Mouse (Mus musculus) right cerebral cortex, adult 2 months (tissue): ENCODE measurements around the gene Ppp1r13l.
A peak's percentile ranks its signal among the peaks of the same experiment; 100 is the strongest.

Experiments
- DNase-seq, 2 experiments: peaks; one replicate each; pipeline ENCODE4 v3.0.0; 2021 to 2022; ENCODE audit warnings: low spot score in 2 of 2

Ppp1r13l gene

DNA sequence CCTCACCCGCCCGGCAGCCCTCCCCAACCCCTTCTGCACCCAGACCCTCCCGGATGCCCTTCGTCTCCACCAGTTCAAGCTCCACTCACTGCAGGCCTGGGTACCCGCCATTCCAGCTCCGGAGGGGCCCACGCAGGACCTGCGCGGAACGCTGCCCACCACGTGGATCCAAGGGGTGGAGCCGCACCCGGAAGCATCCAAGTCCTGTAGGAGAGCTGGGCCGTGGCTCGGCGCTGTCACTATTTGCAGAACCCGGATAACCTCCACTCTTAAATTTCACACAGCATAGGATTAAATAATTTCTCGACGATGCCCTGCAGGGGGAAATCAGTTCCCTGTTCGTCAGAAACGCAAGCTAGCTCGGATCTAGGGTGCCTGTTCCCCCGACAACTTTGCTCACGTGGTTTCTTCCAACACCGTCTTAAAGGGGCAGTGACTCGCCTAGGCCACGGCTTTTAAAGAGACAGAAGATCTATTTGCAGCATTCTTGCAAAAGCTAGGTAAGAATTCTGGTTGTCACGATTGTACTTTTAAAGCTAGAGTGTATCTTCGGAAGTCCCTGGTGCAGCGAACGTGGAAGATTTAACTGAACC is at the start of gene Ppp1r13l, which contains the start of gene Cd3eap:
TSS of gene Ppp1r13l (plus strand) at position 451 of the 593 bp plus-strand sequence.
TSS of gene Cd3eap (minus strand) at position 185 of the 593 bp plus-strand sequence.
- peak; percentile 88 to 90 for DNase-seq

DNA sequence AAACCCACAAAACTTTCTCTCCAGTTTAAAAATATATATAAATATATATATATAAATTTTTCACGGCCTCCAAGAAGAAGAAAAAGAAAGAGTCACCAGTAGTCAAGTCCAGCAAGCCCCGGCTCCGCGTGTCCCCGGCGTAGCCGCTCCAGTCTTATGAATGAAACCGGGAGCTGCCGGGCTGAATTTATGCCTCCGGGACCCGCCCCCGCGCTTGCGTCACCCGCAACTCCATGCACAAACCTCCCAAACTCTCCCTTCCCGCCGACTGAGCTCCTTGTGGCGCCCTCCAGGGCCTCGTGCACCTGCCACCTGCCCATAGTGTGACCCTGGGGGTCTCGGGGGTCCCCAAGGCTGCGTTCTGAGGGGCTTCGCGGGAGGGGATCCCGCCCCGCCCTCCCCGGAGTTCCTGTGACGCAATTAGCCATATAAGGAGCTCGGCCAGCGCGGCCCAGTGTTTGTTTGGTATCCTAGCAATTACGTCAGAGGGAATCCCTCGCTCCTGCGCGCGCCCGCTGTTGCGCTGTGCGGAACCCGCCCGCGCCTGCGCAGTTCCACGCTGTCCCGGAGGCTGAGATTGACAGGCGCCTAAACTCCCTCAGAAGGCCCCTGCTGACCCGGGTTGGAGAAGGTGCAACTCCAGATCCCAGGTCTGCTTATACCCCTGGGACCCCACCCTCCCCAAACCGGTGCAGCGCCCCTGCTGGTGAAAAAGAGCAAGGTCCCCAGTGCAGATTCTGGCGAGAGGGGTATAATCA is 49.5 kb upstream of the Ppp1r13l start, which contains the start of gene Fosb:
TSS of gene Fosb (minus strand) at position 168 of the 758 bp plus-strand sequence.
- DNase-seq = peak; percentile 95 to 97

DNA sequence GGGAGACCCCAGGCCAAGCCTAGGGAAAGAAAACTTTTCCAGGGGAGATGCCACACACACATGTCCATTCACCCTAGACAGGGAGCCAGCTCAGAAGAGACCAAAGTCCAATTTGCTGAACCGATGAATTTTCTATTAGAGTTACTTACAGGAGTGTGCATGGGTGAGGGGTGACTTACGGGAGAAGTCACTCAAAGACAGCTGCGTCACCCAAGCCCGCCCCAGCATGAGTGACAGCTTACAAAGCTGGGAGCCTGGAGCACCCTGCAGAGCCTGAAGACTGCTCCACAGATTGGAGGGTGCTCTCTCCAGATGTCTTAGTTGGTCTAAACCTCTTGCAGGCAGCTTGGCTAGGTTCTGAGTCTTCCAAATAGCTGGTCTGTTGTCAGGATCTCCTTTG is 47.6 kb upstream of the Ppp1r13l start:
- no peak for DNase-seq

DNA sequence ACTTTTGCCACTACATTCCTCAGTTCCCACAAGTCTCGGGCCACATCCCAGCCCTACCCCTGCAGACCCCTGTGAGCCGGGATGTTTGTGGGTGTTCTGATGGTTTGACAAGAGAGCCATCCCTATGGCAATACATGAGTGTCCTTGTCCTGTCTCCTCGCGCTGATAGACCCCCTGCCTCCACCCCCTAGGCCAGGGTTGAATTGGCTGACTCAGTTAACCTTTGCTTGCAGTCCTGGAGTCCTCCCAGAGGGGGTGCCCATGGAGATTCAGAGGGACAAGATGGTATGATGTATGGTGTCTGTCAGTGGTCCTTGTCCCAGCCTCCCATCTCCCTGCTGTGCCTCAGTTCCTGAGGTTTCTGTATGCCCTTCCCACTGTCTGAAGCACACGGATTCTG is 45.5 kb upstream of the Ppp1r13l start:
- DNase-seq = no peak

DNA sequence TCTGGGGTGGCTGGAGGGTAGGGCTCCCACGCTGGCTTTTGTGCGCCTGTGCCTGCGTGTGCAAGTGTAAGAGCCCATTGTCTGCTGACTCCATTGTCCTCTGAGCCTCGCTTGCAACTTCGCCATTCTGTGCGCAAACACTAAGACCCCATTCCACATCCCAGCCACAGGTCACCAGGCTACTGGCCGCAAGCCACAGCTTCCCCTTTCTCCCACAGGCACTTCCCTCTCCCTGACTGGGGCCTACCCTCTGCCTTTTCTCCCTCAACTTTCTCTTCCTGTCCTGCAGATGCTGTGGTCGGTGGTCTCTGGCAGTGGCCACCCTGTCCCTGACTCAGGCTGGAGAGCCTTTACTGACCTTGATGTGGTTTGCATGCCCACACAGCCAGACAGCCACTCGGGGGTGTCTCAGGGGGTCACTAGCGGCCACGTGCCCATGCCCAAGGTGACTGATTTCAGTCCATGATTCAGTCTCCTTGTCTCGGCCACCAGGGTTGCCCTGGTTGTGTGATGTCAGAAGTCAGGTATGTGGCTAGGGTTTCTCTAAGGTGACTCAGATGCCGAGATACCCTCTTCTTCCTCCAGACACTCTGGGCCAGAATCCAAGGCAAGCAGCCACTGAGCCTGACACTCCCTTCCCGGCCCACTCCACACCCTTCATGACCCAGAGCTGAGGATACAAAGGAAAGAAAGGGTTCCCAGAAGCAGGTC is 42.9 kb upstream of the Ppp1r13l start:
- no peak for DNase-seq

DNA sequence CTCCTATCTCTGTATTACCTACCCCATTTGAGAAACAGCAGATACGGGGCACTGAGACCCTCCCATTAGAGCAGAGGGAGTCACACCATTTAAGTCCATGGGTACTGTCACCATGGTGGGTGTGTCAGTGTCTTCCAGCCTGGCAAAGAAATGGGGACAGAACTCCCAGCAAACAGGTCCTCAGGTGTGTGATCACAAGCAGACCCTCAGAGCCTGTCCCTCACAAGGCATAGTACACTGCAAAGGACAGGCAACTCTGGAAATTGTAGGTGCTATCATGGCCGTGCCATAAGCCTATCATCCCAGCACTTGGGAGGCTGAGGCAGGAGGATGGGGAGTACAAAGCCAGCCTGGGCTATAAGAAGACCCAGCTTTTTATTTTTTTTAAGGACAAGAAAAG is 41.3 kb upstream of the Ppp1r13l start:
- no peak for DNase-seq

DNA sequence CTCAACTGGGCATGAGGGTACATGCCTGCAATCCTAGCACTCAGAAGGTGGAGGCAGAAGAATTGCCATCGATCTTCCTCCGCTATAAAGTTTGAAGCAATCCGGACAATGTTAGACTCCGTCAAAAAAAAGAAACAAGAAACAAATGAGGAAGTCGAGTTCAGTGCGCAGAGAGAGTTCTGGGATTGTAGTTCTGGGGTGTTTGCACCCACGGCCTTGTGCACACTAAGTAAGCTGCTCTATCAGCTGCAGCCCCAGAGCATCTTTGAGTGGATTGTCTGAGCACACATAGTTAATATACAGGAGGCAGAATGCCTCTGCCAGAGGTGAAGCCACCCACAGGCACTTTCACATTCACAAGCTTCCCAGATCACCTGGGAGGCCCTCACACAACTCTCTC is 40.9 kb upstream of the Ppp1r13l start:
- DNase-seq = no peak

DNA sequence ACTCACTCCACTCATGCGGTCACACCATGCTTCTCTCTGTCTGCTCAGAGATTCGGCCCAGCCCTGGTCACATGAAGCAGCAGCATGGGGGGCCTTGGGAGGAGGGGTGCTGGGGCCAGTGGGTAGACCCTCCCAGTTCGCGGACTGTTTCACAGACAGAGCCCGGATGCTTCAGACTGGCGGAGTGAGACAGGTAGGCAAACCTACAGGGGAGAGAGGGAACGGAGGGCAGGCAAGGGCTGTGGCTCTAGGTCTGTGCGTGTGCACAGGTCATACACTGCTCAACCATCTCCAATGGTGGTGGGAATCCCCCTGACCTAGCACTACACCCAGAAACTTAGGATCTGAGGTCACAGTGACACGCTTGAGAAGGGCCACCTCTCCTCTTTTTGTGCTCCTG is 40.1 kb upstream of the Ppp1r13l start:
- no peak for DNase-seq

DNA sequence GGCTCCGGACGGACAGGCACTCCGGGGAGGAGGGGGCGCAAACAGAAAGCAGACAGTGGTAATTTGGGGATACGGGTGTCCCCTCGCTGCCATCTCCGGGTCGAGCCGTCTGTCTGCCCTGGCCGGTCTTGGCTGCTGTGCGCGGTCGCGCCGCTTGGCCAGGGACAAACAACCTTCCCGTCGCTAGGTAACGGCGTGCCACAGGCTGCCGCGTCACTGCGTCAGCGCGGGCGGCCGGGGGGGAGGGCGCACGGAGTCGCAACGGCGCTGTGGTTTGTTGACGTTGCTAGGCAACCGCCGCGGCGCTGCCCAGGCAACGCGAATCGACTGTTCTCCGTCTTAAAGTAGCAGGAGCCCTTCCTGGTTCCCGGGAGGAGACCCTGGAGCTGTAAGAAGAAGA is 39.6 kb upstream of the Ppp1r13l start:
- peak; percentile 94 to 96 for DNase-seq

DNA sequence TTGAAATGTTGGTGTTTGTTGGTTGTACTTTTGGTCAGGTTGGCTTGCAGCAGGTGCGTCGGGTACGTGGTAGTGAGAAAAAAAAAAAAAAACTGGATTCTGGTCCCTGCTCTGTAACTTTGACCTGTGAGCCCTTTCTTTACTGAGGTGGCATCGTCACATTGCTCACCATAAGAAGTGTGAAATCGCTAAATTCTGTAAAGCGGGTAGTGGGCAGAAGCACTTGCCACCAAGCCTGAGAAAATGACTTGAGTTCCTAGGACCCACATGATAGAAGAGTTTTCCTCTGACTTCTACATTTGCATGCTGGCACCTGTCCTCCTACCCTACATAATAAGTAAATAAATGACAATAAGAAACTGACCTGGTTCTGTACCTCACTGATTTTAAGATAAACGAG is 38.9 kb upstream of the Ppp1r13l start:
- DNase-seq = no peak

DNA sequence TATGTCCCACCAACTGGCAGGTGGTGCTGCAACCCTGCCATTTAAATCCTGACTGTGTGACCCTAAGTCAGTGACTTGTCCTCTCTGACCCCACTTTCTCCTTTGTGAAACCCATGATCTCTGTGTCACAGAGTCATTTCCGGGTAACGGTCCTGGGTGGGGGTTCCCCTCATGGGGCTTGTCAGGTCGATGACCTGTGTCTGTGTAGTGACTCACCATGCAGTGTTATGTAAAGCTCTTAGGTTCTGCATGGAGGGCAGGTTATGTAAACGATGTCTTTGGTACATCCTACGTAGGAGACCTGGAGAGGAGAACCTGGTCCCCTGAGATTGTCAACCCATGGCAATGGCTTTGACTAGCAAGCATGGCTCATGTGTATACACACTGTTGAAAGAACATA is 38.1 kb upstream of the Ppp1r13l start:
- DNase-seq = no peak

DNA sequence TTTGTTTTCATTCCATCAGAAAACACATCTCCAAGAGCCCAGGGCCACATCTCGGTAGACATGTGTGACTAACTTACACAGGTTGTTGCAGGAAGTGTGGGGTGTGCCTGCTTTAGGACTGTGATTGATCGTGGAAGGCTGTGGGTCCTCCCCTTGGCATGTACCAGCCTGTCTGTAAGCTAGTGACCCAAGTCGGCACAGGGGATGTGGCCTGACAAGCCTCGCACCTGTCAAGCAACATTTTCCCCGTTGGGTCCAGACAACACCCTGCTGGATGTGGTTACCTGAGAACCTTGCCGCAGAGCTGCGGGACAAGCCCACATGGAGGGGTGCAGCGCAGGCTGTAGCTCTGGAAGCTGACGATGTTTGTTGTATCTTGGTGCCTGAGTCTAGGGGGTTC is 37.1 kb upstream of the Ppp1r13l start:
- no peak for DNase-seq

DNA sequence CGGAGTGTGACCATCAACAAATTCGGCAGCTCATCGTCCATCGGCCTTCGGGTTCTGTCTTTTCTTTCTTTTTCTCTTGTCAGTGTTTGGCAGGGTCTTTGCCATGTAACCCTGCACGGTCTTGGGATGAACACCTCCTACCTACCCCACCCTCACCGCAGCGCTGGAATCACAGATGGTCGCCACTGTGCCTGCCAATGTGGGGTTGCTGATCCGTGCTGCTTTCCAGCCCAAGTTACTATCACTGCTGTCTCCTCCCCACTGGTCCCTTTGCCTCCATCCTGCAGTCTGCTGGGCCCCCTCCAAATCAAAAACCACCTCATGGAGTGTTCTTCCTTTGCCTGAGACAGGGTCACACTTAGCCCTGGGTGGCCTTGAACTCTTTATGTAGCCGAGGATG is 35.3 kb upstream of the Ppp1r13l start:
- no peak for DNase-seq

DNA sequence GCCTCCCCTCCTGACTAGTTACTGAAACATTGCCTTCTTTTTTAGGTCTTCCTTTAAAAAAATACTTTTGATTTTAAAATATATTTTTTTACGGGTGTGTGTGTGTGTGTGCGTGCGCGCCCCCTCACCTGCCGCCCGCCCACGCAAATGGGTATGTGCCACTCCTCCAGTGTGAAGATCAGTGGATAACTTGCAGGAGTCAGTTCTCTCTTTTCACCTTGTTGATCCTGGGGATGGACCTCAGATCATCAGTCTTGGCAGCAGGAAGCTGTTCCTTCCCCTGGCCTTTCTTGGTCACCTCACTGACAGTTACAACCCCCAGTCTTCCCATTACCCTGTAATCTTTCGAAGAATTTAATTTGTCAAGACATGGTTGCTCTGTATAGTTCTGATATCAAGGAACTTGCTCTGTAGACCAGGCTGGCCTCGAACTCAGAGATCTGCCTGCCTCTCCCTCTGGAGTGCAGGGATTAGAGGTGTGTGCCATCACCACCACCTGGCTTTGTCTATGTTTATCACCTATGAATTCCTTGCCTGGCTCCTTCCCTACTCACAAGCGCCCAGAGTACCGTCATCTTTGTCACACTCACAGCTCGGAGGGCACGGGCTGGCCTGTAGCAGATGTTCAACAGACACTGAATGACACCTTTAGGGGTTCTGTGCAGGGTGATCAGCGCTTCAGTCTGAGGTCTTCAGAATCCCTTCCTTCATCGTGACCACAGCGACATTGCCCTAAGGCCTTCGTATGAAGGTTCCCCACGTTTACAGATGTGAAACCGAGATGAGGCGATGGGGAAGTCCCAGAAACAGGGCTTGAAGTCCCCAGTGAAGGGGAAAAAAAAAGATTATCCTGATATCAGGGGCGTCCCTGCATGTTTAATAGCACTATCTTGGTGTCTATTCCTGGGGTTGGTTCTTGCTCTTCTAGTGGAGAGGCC is 34.0 kb upstream of the Ppp1r13l start:
- DNase-seq = no peak

DNA sequence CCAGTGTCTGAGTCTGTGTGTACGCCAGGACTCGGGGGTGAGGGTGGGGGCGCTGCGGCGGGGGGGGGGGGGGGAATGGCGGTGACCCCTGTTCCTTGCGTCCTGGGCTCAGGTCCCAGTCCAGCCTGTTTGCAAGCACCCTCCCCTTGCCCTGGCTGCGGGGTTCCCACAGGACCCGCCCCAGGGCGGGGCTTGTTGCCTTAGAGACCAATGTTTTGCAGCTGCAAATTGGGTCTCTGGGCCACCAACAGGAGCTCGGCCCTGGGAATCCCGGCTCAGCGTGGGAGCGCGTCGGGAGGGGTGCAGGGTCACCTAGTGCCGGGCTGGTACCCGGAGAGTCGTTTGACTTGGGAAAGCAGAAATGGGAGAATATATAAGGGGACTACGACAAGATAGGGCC is 33.2 kb upstream of the Ppp1r13l start:
- peak; percentile 70 to 79 for DNase-seq

DNA sequence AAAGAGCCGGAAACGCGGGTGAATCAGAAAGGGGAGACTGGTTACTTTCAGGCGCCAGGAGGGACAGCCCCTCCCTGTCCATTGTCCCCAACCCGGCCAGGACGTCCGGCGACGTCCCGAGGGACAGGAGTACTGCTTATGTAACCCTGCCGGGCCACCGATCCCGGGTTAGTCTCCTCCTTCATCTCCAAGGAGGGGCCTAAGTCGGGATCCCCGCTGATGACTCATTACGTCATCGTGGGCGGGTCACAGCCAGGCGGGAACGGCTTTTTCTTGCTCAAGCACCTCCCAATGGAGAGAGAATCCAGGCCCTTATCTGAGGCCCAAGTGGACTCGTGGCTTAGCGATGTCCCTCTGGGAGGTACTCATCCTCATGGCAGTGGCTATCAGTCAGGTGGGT is 32.4 kb upstream of the Ppp1r13l start:
- peak; percentile 88 to 89 for DNase-seq

DNA sequence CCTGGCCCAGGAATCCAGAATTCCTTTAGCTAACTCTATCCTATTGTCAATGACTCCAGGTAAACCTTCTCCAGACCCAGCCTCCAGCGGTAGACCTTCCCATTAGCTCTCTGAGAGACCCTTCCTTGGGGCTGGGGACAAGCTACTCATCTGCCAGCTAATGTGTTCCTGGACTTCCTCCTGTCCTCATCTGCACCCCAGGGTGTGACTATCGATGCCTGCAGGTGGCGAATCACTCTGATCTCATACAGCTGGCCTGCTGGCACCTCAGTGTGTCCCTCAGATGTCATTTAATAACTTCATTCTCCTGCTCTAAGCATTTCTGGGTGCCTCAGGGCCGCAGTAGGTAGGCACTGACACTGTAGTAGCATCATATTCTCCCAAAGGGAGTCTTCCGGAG is 31.8 kb upstream of the Ppp1r13l start:
- no peak for DNase-seq

DNA sequence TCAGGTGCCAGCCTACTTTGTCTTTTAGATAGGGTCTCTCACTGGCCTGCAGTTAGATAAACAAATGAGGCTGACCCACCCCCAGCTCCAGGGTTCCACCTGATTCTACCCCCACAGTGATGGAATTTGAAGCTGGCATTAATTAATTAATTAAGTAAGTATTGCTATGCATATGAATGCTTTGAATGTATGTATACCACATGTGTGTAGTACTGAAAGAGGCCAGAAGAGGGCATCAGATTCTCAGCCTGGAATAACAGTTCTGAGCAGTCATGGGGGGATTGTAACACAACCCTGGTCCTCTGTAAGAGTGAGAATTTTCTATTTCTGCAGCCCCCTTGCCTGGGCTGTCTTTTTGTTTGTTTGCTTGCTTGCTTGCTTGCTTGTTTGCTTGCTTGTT is 31.1 kb upstream of the Ppp1r13l start:
- DNase-seq = no peak

DNA sequence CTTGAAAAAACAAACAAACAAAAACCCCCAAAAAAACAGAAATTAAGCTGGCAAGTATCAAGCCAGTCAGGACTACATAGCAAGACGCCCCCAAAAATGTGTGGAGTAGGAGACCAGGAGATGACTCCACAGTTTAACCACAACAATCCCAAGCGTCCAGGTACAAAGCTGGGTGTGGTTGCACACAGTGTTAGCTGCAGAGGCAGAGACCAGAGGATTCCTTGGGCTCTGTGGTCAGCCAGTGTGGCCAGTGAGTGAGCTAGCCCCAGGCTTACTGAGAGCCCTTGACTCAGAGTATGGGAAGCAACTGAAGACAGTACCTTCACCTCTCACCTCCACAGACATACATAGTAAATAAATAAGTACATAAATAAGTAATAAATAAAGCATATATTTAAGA is 27.6 kb upstream of the Ppp1r13l start:
- no peak for DNase-seq

DNA sequence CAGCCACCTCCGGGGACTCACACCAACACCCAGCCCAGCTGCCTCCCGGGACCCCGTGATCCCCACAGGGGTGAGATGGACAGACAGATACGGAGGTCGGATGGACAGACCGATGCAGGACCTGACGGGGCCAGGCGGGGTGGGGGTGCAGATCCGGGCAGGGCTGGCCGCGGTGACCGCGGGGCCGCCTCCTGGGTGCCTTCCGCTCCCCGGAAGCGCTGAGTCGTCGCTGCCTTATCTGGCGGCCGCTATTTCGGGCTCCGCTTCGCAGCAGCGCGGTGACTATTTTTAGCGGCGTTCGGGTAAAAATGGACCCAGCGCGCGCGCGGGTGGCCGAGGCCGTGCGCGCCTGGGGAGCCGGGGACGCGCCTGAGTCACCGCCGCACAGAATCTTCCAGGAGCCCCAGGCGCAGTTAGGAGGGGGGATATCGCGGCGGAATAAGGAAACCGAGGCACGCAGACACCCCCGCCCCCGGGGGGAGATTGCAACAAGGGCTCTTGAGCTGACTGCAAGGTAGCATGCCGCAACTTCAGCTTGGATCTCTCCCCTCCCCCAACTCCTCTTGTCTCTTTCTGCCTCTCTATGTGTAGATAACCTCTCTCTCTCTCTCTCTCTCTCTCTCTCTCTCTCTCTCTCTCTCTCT is 26.7 kb upstream of the Ppp1r13l start:
- DNase-seq = peak; percentile 89 to 92

DNA sequence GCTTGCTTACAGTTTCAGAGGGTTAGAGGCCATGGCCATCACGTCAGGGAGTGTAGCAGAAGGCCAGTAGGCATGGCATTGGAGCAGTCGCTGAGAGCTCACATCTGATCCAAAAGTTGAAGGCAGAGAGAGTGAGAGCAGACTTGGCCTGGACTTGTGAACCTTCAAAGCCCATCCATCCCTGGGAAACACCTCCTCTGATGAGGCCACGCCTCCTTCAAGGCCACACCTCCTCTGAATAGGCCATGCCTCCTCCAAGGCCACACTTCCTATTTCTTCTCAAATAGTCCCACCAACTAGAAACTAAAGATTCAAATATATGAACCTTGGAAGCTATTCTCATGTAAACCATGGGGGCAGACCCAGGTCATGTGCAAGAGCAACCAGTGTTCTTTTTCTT is 24.0 kb upstream of the Ppp1r13l start:
- DNase-seq = no peak
